Mouse (Mus musculus): Measurements from ENCODE around the gene Foxp1. TPM values are rescaled to one million over a fixed set of nuclear protein-coding genes. Genes with fewer than 3 reads are reported as not detected.

Foxp1 gene
- polyA plus RNA-seq, 1 experiment from 2014 or later, result 89.2 TPM

DNA sequence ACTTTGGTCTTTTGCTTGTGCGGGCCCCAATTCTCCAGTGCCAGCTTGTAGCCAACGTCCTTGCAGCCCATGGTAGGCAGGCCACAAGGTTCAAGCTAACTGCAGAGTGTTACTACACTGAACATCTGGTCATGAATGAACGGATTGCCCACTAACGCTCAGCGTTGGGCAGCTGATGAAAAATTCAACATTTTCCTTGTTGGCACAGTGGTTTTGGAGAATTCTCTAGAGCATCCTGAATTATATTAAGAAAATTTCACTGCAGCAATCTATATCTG, 183.2 kb downstream of the Foxp1 start:
- Histone ChIP-seq H3K4me1 (ENCODE audit: control insufficient read depth, insufficient read depth, low read length) (peaks cover 6% of the 10 kb centered on the region; the same call in 1 of the 2 replicates), H3K9me3 (ENCODE audit: control insufficient read depth, low read length) (no peaks in the 10 kb centered on the region), H3K36me3 (ENCODE audit: control insufficient read depth, insufficient read depth, low read length) (no peaks in the 10 kb centered on the region), H3K27me3 (ENCODE audit: control insufficient read depth, insufficient read depth, low read length) (no peaks in the 10 kb centered on the region), H3K4me3 (replicated peaks; ENCODE audit: low read depth, low read length) (no peak overlapping the region), H3K27ac (replicated peaks; ENCODE audit: low read depth, low read length) (no peak overlapping the region), H3K4me2 (ENCODE audit: low read length) (no peak overlapping the region), H3K9ac (replicated peaks; ENCODE audit: low read length) (no peak overlapping the region)
- WGBS, result 48% methylated on average over 5 of the region's 5 CpGs
- DNase-seq (peak; percentile 30), ATAC-seq (ENCODE audit: low FRiP score, low TSS enrichment) (no peak)

DNA sequence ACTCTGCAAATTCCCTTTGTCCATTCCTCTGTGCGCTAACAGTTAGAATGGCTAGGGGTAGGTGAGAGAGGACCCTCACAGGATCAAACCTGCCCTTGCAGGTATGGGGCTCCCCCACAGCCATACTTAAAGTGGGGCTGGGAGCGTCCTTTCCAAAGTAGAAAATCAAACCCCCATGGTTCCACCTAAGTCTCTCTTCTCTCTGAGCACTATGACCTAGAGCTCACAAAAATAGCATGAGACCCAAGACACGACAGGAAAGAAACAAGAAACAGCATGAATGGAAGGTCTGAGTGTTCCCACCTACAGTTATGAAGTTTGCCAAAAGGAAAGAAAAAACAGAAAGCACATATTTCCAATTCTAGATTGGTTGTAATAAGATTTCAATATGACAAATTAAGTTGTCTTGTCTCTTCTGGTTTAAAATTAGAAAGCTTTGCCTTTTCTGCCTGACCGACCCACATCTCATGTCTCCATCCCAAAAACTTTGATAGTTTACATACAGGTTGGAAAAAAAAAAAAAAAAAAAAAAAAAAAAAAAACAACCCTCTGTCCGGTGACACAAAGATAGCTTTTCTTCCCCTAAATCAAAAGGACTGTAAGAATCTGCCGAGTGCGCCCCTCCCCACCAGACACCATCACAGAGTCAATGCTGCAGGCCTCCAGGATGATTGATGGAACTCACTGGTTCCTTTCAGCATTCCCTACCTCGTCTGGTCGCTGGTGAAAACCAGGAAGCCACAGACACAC, 183.8 kb downstream of the Foxp1 start:
- DNase-seq (no peak), ATAC-seq (ENCODE audit: low FRiP score, low TSS enrichment) (no peak)
- Histone ChIP-seq H3K36me3 (ENCODE audit: control insufficient read depth, insufficient read depth, low read length) (no peaks in the 10 kb centered on the region), H3K4me2 (ENCODE audit: low read length) (no peak overlapping the region), H3K9ac (replicated peaks; ENCODE audit: low read length) (no peak overlapping the region), H3K4me1 (ENCODE audit: control insufficient read depth, insufficient read depth, low read length) (peaks cover 6% of the 10 kb centered on the region; the same call in 1 of the 2 replicates), H3K27ac (replicated peaks; ENCODE audit: low read depth, low read length) (no peak overlapping the region), H3K9me3 (ENCODE audit: control insufficient read depth, low read length) (no peaks in the 10 kb centered on the region), H3K4me3 (replicated peaks; ENCODE audit: low read depth, low read length) (no peak overlapping the region), H3K27me3 (ENCODE audit: control insufficient read depth, insufficient read depth, low read length) (no peaks in the 10 kb centered on the region)
- WGBS, result 68% methylated on average over 9 of the region's 9 CpGs

DNA sequence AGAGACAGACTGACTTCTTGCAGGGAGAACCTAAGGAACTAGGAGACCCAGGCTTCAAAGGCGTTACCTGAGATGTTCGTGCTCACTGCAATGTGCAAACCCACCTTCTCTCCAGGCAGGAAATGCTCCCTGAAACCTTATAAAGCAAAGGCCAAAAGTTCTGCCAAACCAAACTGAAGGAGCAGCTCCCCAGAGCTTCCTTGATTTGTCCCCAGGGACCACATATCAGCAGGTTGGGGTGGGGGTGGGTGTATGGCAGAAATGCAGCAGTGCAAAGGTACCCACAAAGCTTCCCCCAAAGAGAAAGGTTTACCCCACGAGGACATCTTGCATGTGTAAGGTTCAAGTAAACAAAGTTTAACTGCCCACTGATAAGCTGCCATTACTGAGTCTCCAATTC, 184.3 kb downstream of the Foxp1 start:
- H3K4me1 ChIP-seq (ENCODE audit: control insufficient read depth, insufficient read depth, low read length), result peaks cover 6% of the 10 kb centered on the region; the same call in 1 of the 2 replicates
- H3K4me3 ChIP-seq (replicated peaks; ENCODE audit: low read depth, low read length), result no peak overlapping the region
- ATAC-seq (ENCODE audit: low FRiP score, low TSS enrichment), result no peak
- DNase-seq, result no peak
- no peak overlapping the region for H3K9ac ChIP-seq (replicated peaks; ENCODE audit: low read length)
- WGBS, result 71% methylated on average over 3 of the region's 3 CpGs
- no peaks in the 10 kb centered on the region for H3K9me3 ChIP-seq (ENCODE audit: control insufficient read depth, low read length)
- H3K27me3 ChIP-seq (ENCODE audit: control insufficient read depth, insufficient read depth, low read length), result no peaks in the 10 kb centered on the region
- H3K36me3 ChIP-seq (ENCODE audit: control insufficient read depth, insufficient read depth, low read length), result no peaks in the 10 kb centered on the region
- H3K27ac ChIP-seq (replicated peaks; ENCODE audit: low read depth, low read length), result no peak overlapping the region
- no peak overlapping the region for H3K4me2 ChIP-seq (ENCODE audit: low read length)

DNA sequence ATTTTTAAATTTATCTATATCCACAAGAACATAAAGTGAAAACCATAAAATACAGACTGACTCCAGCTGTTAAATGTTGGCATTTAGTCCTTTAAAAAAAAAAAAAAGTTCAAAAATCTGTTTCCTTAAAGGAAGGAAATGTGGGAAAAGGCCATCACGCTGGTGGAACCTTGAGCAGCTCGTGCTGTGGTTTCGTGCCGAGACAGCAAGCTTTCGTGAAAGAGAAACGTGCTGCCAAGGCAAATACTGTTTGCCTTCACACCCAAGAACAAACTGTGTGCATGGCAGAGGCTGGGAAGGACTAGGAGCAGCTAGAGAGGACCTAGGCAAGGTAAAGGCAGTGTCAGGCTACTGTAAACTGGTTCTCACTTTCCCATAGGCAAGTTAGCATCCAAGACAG, 184.9 kb downstream of the Foxp1 start:
- no peak for DNase-seq

GRCm38 (mm10) chr6:99336191-99336590, 186.3 kb downstream of the Foxp1 start:
- H3K9me3 ChIP-seq (ENCODE audit: control insufficient read depth, low read length), result no peaks in the 10 kb centered on the region
- no peak overlapping the region for H3K4me2 ChIP-seq (ENCODE audit: low read length)
- no peak for DNase-seq
- H3K27me3 ChIP-seq (ENCODE audit: control insufficient read depth, insufficient read depth, low read length), result no peaks in the 10 kb centered on the region
- H3K36me3 ChIP-seq (ENCODE audit: control insufficient read depth, insufficient read depth, low read length), result no peaks in the 10 kb centered on the region
- no peak overlapping the region for H3K9ac ChIP-seq (replicated peaks; ENCODE audit: low read length)
- peaks cover 6% of the 10 kb centered on the region; the same call in 1 of the 2 replicates for H3K4me1 ChIP-seq (ENCODE audit: control insufficient read depth, insufficient read depth, low read length)
- ATAC-seq (ENCODE audit: low FRiP score, low TSS enrichment), result no peak
- H3K27ac ChIP-seq (replicated peaks; ENCODE audit: low read depth, low read length), result no peak overlapping the region
- no peak overlapping the region for H3K4me3 ChIP-seq (replicated peaks; ENCODE audit: low read depth, low read length)
- WGBS, result 65% methylated on average over 5 of the region's 5 CpGs

More for the DNA sequence above, 184.9 kb downstream of the Foxp1 start:
- no peak overlapping the region for H3K9ac ChIP-seq (replicated peaks; ENCODE audit: low read length)
- H3K9me3 ChIP-seq (ENCODE audit: control insufficient read depth, low read length), result no peaks in the 10 kb centered on the region
- no peak overlapping the region for H3K4me3 ChIP-seq (replicated peaks; ENCODE audit: low read depth, low read length)
- H3K27me3 ChIP-seq (ENCODE audit: control insufficient read depth, insufficient read depth, low read length), result no peaks in the 10 kb centered on the region
- H3K4me1 ChIP-seq (ENCODE audit: control insufficient read depth, insufficient read depth, low read length), result peaks cover 6% of the 10 kb centered on the region; the same call in 1 of the 2 replicates
- no peaks in the 10 kb centered on the region for H3K36me3 ChIP-seq (ENCODE audit: control insufficient read depth, insufficient read depth, low read length)
- no peak for ATAC-seq (ENCODE audit: low FRiP score, low TSS enrichment)
- H3K27ac ChIP-seq (replicated peaks; ENCODE audit: low read depth, low read length), result no peak overlapping the region
- 76% methylated on average over 6 of the region's 6 CpGs for WGBS
- H3K4me2 ChIP-seq (ENCODE audit: low read length), result no peak overlapping the region

- no peak for DNase-seq
- no peak for ATAC-seq (ENCODE audit: low FRiP score, low TSS enrichment)
Measured at GRCm38 (mm10) chr6:99335174-99335830, 187.2 kb downstream of the Foxp1 start.

GRCm38 (mm10) chr6:99334255-99334654, 188.3 kb downstream of the Foxp1 start:
- no peak overlapping the region for H3K9ac ChIP-seq (replicated peaks; ENCODE audit: low read length)
- no peak overlapping the region for H3K27ac ChIP-seq (replicated peaks; ENCODE audit: low read depth, low read length)
- H3K9me3 ChIP-seq (ENCODE audit: control insufficient read depth, low read length), result no peaks in the 10 kb centered on the region
- ATAC-seq (ENCODE audit: low FRiP score, low TSS enrichment), result no peak
- no peak overlapping the region for H3K4me3 ChIP-seq (replicated peaks; ENCODE audit: low read depth, low read length)
- no peak overlapping the region for H3K4me2 ChIP-seq (ENCODE audit: low read length)
- H3K4me1 ChIP-seq (ENCODE audit: control insufficient read depth, insufficient read depth, low read length), result peaks cover 3% of the 10 kb centered on the region; the same call in 1 of the 2 replicates
- WGBS, result 96% methylated on average over 3 of the region's 3 CpGs
- DNase-seq, result no peak
- H3K36me3 ChIP-seq (ENCODE audit: control insufficient read depth, insufficient read depth, low read length), result no peaks in the 10 kb centered on the region
- H3K27me3 ChIP-seq (ENCODE audit: control insufficient read depth, insufficient read depth, low read length), result no peaks in the 10 kb centered on the region

More at GRCm38 (mm10) chr6:99335174-99335830, 187.2 kb downstream of the Foxp1 start:
- Histone ChIP-seq H3K9me3 (ENCODE audit: control insufficient read depth, low read length) (no peaks in the 10 kb centered on the region), H3K27me3 (ENCODE audit: control insufficient read depth, insufficient read depth, low read length) (no peaks in the 10 kb centered on the region), H3K4me2 (ENCODE audit: low read length) (no peak overlapping the region), H3K4me3 (replicated peaks; ENCODE audit: low read depth, low read length) (no peak overlapping the region), H3K27ac (replicated peaks; ENCODE audit: low read depth, low read length) (no peak overlapping the region), H3K9ac (replicated peaks; ENCODE audit: low read length) (no peak overlapping the region), H3K36me3 (ENCODE audit: control insufficient read depth, insufficient read depth, low read length) (no peaks in the 10 kb centered on the region), H3K4me1 (ENCODE audit: control insufficient read depth, insufficient read depth, low read length) (peaks cover 6% of the 10 kb centered on the region; the same call in 1 of the 2 replicates)
- WGBS, result 55% methylated on average over 13 of the region's 13 CpGs

DNA sequence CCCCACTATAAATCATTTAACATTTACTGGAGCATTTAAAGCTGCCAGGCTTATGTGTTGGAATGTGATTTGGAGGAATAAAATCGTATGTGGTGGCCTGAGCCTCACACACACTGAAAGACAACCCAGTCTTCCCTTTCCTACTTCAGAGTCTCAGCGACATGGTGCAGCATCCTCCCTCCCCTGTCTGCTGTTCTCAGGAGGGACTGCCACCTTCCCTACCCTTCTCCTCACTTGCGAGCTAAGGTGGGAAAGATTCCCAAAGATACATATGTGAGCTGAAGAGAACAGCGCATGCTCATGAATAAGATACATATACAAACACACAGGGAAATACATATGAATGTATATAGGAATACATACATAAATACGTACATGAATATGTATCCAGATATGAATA, 189.4 kb downstream of the Foxp1 start:
- H3K4me3 ChIP-seq (replicated peaks; ENCODE audit: low read depth, low read length), result no peak overlapping the region
- H3K4me1 ChIP-seq (ENCODE audit: control insufficient read depth, insufficient read depth, low read length), result no peaks in the 10 kb centered on the region
- no peak overlapping the region for H3K9ac ChIP-seq (replicated peaks; ENCODE audit: low read length)
- ATAC-seq (ENCODE audit: low FRiP score, low TSS enrichment) (no peak), DNase-seq (no peak)
- 92% methylated on average over 5 of the region's 5 CpGs for WGBS
- no peak overlapping the region for H3K27ac ChIP-seq (replicated peaks; ENCODE audit: low read depth, low read length)
- H3K36me3 ChIP-seq (ENCODE audit: control insufficient read depth, insufficient read depth, low read length), result no peaks in the 10 kb centered on the region
- H3K9me3 ChIP-seq (ENCODE audit: control insufficient read depth, low read length), result no peaks in the 10 kb centered on the region
- no peak overlapping the region for H3K4me2 ChIP-seq (ENCODE audit: low read length)
- no peaks in the 10 kb centered on the region for H3K27me3 ChIP-seq (ENCODE audit: control insufficient read depth, insufficient read depth, low read length)

DNA sequence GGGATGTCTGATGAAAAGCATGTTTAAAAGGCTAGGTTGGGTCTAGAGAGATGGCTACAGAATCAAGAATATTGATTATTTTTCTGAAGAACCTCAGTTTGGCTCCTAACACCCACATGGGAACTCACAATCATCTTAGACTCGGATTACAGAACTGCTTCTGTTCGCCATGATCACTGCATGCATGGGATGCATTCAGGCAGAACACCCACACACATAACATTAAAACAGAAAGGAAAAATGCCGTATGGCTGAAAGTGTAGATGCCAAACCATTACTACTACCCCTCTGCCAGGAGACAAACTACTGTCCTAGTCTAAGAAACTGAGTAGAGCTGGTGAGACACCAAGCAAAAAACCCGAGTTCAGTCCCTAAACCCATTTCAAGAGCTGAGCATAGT, 192.4 kb downstream of the Foxp1 start:
- Histone ChIP-seq H3K27ac (replicated peaks; ENCODE audit: low read depth, low read length) (no peak overlapping the region), H3K27me3 (ENCODE audit: control insufficient read depth, insufficient read depth, low read length) (no peaks in the 10 kb centered on the region), H3K9ac (replicated peaks; ENCODE audit: low read length) (no peak overlapping the region), H3K4me2 (ENCODE audit: low read length) (no peak overlapping the region), H3K4me3 (replicated peaks; ENCODE audit: low read depth, low read length) (no peak overlapping the region), H3K9me3 (ENCODE audit: control insufficient read depth, low read length) (no peaks in the 10 kb centered on the region), H3K4me1 (ENCODE audit: control insufficient read depth, insufficient read depth, low read length) (no peaks in the 10 kb centered on the region), H3K36me3 (ENCODE audit: control insufficient read depth, insufficient read depth, low read length) (no peaks in the 10 kb centered on the region)
- DNase-seq, result no peak
- 81% methylated on average over 4 of the region's 4 CpGs for WGBS
- no peak for ATAC-seq (ENCODE audit: low FRiP score, low TSS enrichment)
